Mouse (Mus musculus) embryonic facial prominence, embryonic 11.5 days (tissue): ENCODE measurements around the gene Prpf8. TPM values are rescaled to one million over a fixed set of nuclear protein-coding genes. Genes with fewer than 3 reads are reported as not detected.

Experiments used
- ATAC-seq: fragments of 200-750 bp; cut with Nextera tagmentation; replicated peaks from 2 replicates; pipeline ENCODE4 v1.8.0; 2017; ENCODE audit warnings: low read depth; ENCODE audit not compliant: insufficient number of reproducible peaks, low FRiP score, low TSS enrichment
- DNase-seq: peaks from one replicate; pipeline ENCODE4 v3.0.0-alpha.2; 2015; ENCODE audit warnings: low spot score
- H3K27ac ChIP-seq: fragments of 300-500 bp; sonication (generic); replicated peaks from 2 replicates; pipeline ENCODE4 v1.5.1; 2014; ENCODE audit warnings: mild to moderate bottlenecking, low read depth, low read length, control low read depth
- H3K27me3 ChIP-seq: fragments of 300-500 bp; sonication (generic); 2 replicates; pipeline ENCODE4 v1.6.1; 2014; ENCODE audit warnings: mild to moderate bottlenecking, low read length, moderate library complexity, mixed read lengths; ENCODE audit not compliant: control insufficient read depth, insufficient read depth
- H3K36me3 ChIP-seq: fragments of 300-500 bp; sonication (generic); replicated peaks from 2 replicates; pipeline ENCODE4 v1.6.1; 2014; ENCODE audit warnings: low read depth, mild to moderate bottlenecking, low read length, moderate library complexity, mixed read lengths; ENCODE audit not compliant: control insufficient read depth, insufficient read depth
- H3K4me1 ChIP-seq: fragments of 300-500 bp; sonication (generic); 2 replicates; pipeline ENCODE4 v1.6.1; 2014; ENCODE audit warnings: low read length, mixed read lengths; ENCODE audit not compliant: control insufficient read depth, insufficient read depth
- H3K4me2 ChIP-seq: fragments of 300-500 bp; sonication (generic); 2 replicates; pipeline ENCODE4 v1.6.1; 2014; ENCODE audit warnings: low read depth, mild to moderate bottlenecking, control low read depth, low read length, moderate library complexity
- H3K4me3 ChIP-seq: fragments of 300-500 bp; sonication (generic); 2 replicates; pipeline ENCODE4 v1.5.1; 2014; ENCODE audit warnings: low read depth, low read length, control low read depth
- H3K9ac ChIP-seq: fragments of 300-500 bp; sonication (generic); replicated peaks from 2 replicates; pipeline ENCODE4 v1.6.1; 2014; ENCODE audit warnings: mild to moderate bottlenecking, control low read depth, low read length
- H3K9me3 ChIP-seq: fragments of 300-500 bp; sonication (generic); replicated peaks from 2 replicates; pipeline ENCODE4 v1.6.1; 2016; ENCODE audit warnings: mild to moderate bottlenecking, low read length, inconsistent platforms, mixed read lengths; ENCODE audit not compliant: control insufficient read depth
- WGBS: fragments of 180-500 bp; shearing (Covaris S2); extraction: QIAGEN DNeasy Blood & Tissue Kit; methylation state at CpG from one replicate; pipeline ENCODE4 v1.1.7; 2014; 5-methylcytosine and 5-hydroxymethylcytosine counted together
- polyA plus RNA-seq: library from polyadenylated mRNA; unstranded; fragments of >200 nt; fragmentation: Nextera tagmentation; extraction: Ambion mirVana; gene quantifications from 2 replicates; pipeline ENCODE4 v1.2.1, GENCODE M21; 2014

Gene Prpf8
- polyA plus RNA-seq, 1 experiment from 2014 or later: 103 TPM

DNA sequence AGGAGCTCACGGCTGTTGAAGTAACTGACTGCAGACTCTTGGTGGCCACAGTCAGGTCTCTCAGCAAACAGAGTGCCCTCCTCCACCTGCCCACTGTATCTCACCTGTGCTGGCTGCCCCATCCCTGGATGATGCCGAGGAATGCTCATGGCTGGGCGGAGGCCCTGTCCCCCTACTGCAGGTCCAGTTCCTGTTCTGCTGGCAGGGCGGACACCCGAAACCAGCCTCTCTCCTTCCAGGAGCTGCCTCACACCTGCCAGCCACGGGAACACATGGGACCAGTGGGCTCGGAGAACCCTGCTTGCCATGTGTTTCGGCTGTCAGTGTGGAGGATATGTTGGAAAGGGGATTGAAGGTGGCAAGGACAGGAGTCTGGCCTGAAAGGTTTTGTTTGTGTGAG lies 53.6 kb downstream of the Prpf8 start:
- H3K9me3 ChIP-seq: no peaks in the 10 kb centered on the region
- no peak overlapping the region for H3K4me2 ChIP-seq
- H3K27me3 ChIP-seq: no peaks in the 10 kb centered on the region
- WGBS: 68% methylated on average over 8 of the region's 8 CpGs
- no peak for DNase-seq
- H3K36me3 ChIP-seq: no peaks in the 10 kb centered on the region
- 0 out of 2 replicates have a peak, but pooled peaks cover 3% of the 10 kb centered on the region for H3K4me1 ChIP-seq
- no peak overlapping the region for H3K9ac ChIP-seq
- no peak for ATAC-seq
- no peak overlapping the region for H3K4me3 ChIP-seq
- H3K27ac ChIP-seq: no peak overlapping the region

GRCm38 (mm10) chr11:75540710-75541581 lies 54.3 kb downstream of the Prpf8 start:
- DNase-seq (no peak), ATAC-seq (no peak)
- no peak overlapping the region for H3K4me2 ChIP-seq
- H3K9me3 ChIP-seq: no peaks in the 10 kb centered on the region
- 0 out of 2 replicates have a peak, but pooled peaks cover 3% of the 10 kb centered on the region for H3K4me1 ChIP-seq
- no peaks in the 10 kb centered on the region for H3K27me3 ChIP-seq
- H3K36me3 ChIP-seq: no peaks in the 10 kb centered on the region
- 0 out of 2 replicates have a peak overlapping the region, but pooled peaks have one; percentile 11 for H3K27ac ChIP-seq
- no peak overlapping the region for H3K4me3 ChIP-seq
- no peak overlapping the region for H3K9ac ChIP-seq
- 72% methylated on average over 19 of the region's 19 CpGs for WGBS

DNA sequence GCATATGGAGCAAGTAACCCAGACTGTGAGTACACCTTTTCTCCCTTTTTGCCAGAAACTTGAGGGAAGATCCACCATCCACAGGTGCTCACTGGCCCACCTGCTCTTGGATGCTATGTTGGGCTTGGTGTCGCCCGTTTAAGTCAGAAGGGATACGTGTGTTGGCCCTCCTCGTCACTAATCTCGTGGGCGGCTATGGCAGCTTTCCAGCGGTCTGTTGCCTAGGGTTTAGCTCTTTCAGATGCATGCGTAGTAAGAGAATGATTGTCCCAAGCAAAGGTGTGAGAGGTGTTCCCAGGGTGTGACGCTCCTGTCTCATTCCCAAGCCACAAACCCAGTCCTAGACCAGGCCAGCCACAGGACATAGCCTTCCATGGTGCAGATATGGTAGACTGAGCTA lies 58.1 kb downstream of the Prpf8 start:
- Histone ChIP-seq H3K27ac (no peak overlapping the region), H3K4me3 (no peak overlapping the region), H3K36me3 (no peaks in the 10 kb centered on the region), H3K9me3 (no peaks in the 10 kb centered on the region), H3K27me3 (no peaks in the 10 kb centered on the region), H3K4me2 (no peak overlapping the region), H3K4me1 (peaks cover 2% of the 10 kb centered on the region; the same call in 1 of the 2 replicates), H3K9ac (no peak overlapping the region)
- WGBS: 93% methylated on average over 9 of the region's 9 CpGs
- DNase-seq (no peak), ATAC-seq (no peak)

- Histone ChIP-seq H3K4me1 (peaks cover 4% of the 10 kb centered on the region; the same call in 1 of the 2 replicates), H3K27ac (no peak overlapping the region), H3K9ac (no peak overlapping the region), H3K27me3 (no peaks in the 10 kb centered on the region), H3K4me3 (no peak overlapping the region), H3K9me3 (no peaks in the 10 kb centered on the region), H3K4me2 (no peak overlapping the region), H3K36me3 (no peaks in the 10 kb centered on the region)
- ATAC-seq (no peak), DNase-seq (no peak)
- 73% methylated on average over 4 of the region's 4 CpGs for WGBS
Measured at GRCm38 (mm10) chr11:75546057-75546456, 59.4 kb downstream of the Prpf8 start.

DNA sequence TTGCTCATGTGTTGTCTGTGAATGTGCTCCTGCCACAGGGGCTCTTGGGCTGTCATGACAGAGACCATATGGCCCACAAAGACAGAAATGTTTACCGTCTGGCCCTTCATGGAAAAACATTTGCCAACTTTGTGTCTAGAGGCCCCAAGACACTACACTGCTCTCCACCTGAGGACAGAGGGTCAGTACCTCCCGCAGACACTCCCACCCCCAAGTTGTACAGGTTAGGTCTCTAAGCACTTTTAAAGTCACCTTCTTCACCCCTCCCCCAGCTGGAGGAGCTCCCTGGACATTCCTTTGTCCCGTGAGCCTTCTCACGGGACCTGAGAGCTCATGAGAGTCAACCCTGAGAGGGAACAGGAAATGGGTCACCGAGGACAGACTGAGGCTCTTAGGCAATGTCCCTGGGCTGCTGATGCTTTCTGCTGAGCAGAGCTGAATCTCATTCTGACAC lies 63.1 kb downstream of the Prpf8 start:
- Histone ChIP-seq H3K27ac (no peak overlapping the region), H3K4me3 (no peak overlapping the region), H3K36me3 (no peaks in the 10 kb centered on the region), H3K9ac (no peak overlapping the region), H3K9me3 (no peaks in the 10 kb centered on the region), H3K4me2 (no peak overlapping the region), H3K4me1 (peaks cover 10% of the 10 kb centered on the region; the same call in 1 of the 2 replicates), H3K27me3 (no peaks in the 10 kb centered on the region)
- no peak for DNase-seq
- no peak for ATAC-seq
- WGBS: 39% methylated on average over 5 of the region's 5 CpGs

- H3K9me3 ChIP-seq: no peaks in the 10 kb centered on the region
- 0 out of 2 replicates have a peak, but pooled peaks have one; percentile 27 for ATAC-seq
- H3K36me3 ChIP-seq: no peaks in the 10 kb centered on the region
- no peak for DNase-seq
- H3K27me3 ChIP-seq: no peaks in the 10 kb centered on the region
- 53% methylated on average over 12 of the region's 12 CpGs for WGBS
- no peak overlapping the region for H3K9ac ChIP-seq
- no peak overlapping the region for H3K27ac ChIP-seq
- no peak overlapping the region for H3K4me2 ChIP-seq
- H3K4me3 ChIP-seq: no peak overlapping the region
- peaks cover 10% of the 10 kb centered on the region; the same call in 1 of the 2 replicates for H3K4me1 ChIP-seq
Measured at GRCm38 (mm10) chr11:75550200-75550946, 63.8 kb downstream of the Prpf8 start.

- DNase-seq (no peak), ATAC-seq (no peak)
- Histone ChIP-seq H3K9me3 (no peaks in the 10 kb centered on the region), H3K4me2 (no peak overlapping the region), H3K4me3 (no peak overlapping the region), H3K9ac (no peak overlapping the region), H3K4me1 (peaks cover 10% of the 10 kb centered on the region; the same call in 1 of the 2 replicates), H3K36me3 (no peaks in the 10 kb centered on the region), H3K27me3 (no peaks in the 10 kb centered on the region), H3K27ac (no peak overlapping the region)
- WGBS: 91% methylated on average over 5 of the region's 5 CpGs
Measured at GRCm38 (mm10) chr11:75551321-75551720, 64.7 kb downstream of the Prpf8 start.
